Mouse (Mus musculus) ES-E14 (cell line): Measurements from ENCODE around the gene Pgm2. TPM values are rescaled to one million over a fixed set of nuclear protein-coding genes. Genes with fewer than 3 reads are reported as not detected.
A peak's percentile ranks its signal among the peaks of the same experiment; 100 is the strongest.

Source experiments
- DNase-seq: peaks from one replicate; pipeline ENCODE4 v3.0.0-alpha.2; 2013; ENCODE audit warnings: low read depth, low spot score
- H3K27ac ChIP-seq: 2 replicates; pipeline ENCODE4 v1.5.1; 2012; ENCODE audit warnings: low read depth, mild to moderate bottlenecking, low read length, moderate library complexity, mixed read lengths; ENCODE audit not compliant: poor library complexity, insufficient read depth, severe bottlenecking
- H3K36me3 ChIP-seq: 2 replicates; pipeline ENCODE4 v1.6.1; 2012; ENCODE audit warnings: mild to moderate bottlenecking, low read length, moderate library complexity, mixed read lengths; ENCODE audit not compliant: control insufficient read depth, poor library complexity, insufficient read depth, severe bottlenecking
- H3K4me1 ChIP-seq, 2 experiments: fragments of 150-350 bp in 1 of 2; sonication (generic) in 1 of 2; 2 replicates each; pipeline ENCODE4 v1.6.1; 2012; ENCODE audit warnings: low read length in 2 of 2, mild to moderate bottlenecking in 1 of 2, mixed read lengths in 1 of 2; ENCODE audit not compliant: control insufficient read depth in 2 of 2, insufficient read depth in 2 of 2, poor library complexity in 1 of 2
- H3K4me3 ChIP-seq, 2 experiments: fragments of 150-350 bp in 1 of 2; sonication (generic) in 1 of 2; 2 replicates each; pipeline ENCODE4 v1.5.1; 2012; ENCODE audit warnings: low read length in 2 of 2, low read depth in 1 of 2, mild to moderate bottlenecking in 1 of 2, mixed read lengths in 1 of 2; ENCODE audit not compliant: insufficient read depth in 1 of 2, poor library complexity in 1 of 2, severe bottlenecking in 1 of 2
- H3K9ac ChIP-seq: 2 replicates; pipeline ENCODE4 v1.6.1; 2012; ENCODE audit warnings: low read depth, mild to moderate bottlenecking, low read length, mixed read lengths; ENCODE audit not compliant: poor library complexity, insufficient read depth, severe bottlenecking
- H3K9me3 ChIP-seq: fragments of 150-350 bp; sonication (generic); 2 replicates; pipeline ENCODE4 v1.6.1; 2012; ENCODE audit warnings: low read depth, mild to moderate bottlenecking, low read length; ENCODE audit not compliant: control insufficient read depth, insufficient read depth
- CHD2 ChIP-seq: IDR thresholded peaks from 2 replicates; pipeline ENCODE4 v1.6.1; 2014; ENCODE audit warnings: mild to moderate bottlenecking, low read depth, low read length, inconsistent platforms
- HCFC1 ChIP-seq: IDR thresholded peaks from 2 replicates; pipeline ENCODE4 v1.6.1; 2012; ENCODE audit warnings: low read length, inconsistent platforms, borderline replicate concordance; ENCODE audit not compliant: insufficient read depth
- MAFK ChIP-seq: IDR thresholded peaks from 2 replicates; pipeline ENCODE4 v1.6.1; 2014; ENCODE audit warnings: mild to moderate bottlenecking, low read depth, low read length, inconsistent platforms; ENCODE audit not compliant: insufficient read depth
- ZC3H11A ChIP-seq: IDR thresholded peaks from 2 replicates; pipeline ENCODE4 v1.6.1; 2012; ENCODE audit warnings: low read depth, mild to moderate bottlenecking, inconsistent platforms, low read length, borderline replicate concordance
- ZNF384 ChIP-seq: IDR thresholded peaks from 2 replicates; pipeline ENCODE4 v1.6.1; 2012; ENCODE audit warnings: low read depth, low read length, inconsistent platforms
- in situ Hi-C, 2 experiments: fragments of 600-800 bp; cut with MboI; formaldehyde crosslinking; loops; one replicate each; pipeline ENCODE4 v1.15.1; 2025; ENCODE audit warnings: low sequenced_read_pairs in 2 of 2, inconsistent platforms in 1 of 2; ENCODE audit not compliant: unreplicated experiment in 2 of 2
- total RNA-seq: library from RNA; depleted of rRNA; stranded (reverse); fragments of 300-350 nt; gene quantifications from 2 replicates; pipeline ENCODE4 v1.2.3, GENCODE M21; 2012

The Pgm2 gene
- total RNA-seq, 1 experiment = 11.9 TPM

GRCm38 (mm10) chr5:64157926-64158325 lies 65.2 kb downstream of the Pgm2 start:
- Histone ChIP-seq H3K4me3 (no peak overlapping the region), H3K27ac (no peak overlapping the region), H3K4me1 (no peaks in the 10 kb centered on the region), H3K9me3 (no peaks in the 10 kb centered on the region), H3K9ac (no peak overlapping the region), H3K36me3 (no peaks in the 10 kb centered on the region)
- DNase-seq = no peak
- TF ChIP-seq HCFC1 (no peak), MAFK (no peak), ZC3H11A (no peak), ZNF384 (no peak), CHD2 (no peak)
- in situ Hi-C loops = no loop called here

GRCm38 (mm10) chr5:64158501-64158900 lies 65.8 kb downstream of the Pgm2 start:
- H3K4me3 ChIP-seq = no peak overlapping the region
- no peak for TF ChIP-seq ZNF384
- TF ChIP-seq HCFC1 = no peak
- no peak for TF ChIP-seq CHD2
- no peak overlapping the region for H3K9ac ChIP-seq
- no peak overlapping the region for H3K27ac ChIP-seq
- DNase-seq = no peak
- no peaks in the 10 kb centered on the region for H3K36me3 ChIP-seq
- no peaks in the 10 kb centered on the region for H3K4me1 ChIP-seq
- in situ Hi-C loops = no loop called here
- H3K9me3 ChIP-seq = no peaks in the 10 kb centered on the region

- peak overlapping the region; percentile 68 to 77 for H3K4me3 ChIP-seq
- no peak for DNase-seq
- no peak for TF ChIP-seq ZNF384
- no peak for TF ChIP-seq MAFK
- no peak for TF ChIP-seq ZC3H11A
- TF ChIP-seq CHD2 = no peak
- TF ChIP-seq HCFC1 = no peak
- H3K9me3 ChIP-seq = no peaks in the 10 kb centered on the region
- H3K4me1 ChIP-seq = no peaks in the 10 kb centered on the region
- in situ Hi-C loops = no loop called here
- H3K36me3 ChIP-seq = no peaks in the 10 kb centered on the region
- H3K9ac ChIP-seq = peak overlapping the region; percentile 37
- H3K27ac ChIP-seq = no peak overlapping the region
These were observed 66.5 kb downstream of the Pgm2 start for GRCm38 (mm10) chr5:64159065-64159780.

DNA sequence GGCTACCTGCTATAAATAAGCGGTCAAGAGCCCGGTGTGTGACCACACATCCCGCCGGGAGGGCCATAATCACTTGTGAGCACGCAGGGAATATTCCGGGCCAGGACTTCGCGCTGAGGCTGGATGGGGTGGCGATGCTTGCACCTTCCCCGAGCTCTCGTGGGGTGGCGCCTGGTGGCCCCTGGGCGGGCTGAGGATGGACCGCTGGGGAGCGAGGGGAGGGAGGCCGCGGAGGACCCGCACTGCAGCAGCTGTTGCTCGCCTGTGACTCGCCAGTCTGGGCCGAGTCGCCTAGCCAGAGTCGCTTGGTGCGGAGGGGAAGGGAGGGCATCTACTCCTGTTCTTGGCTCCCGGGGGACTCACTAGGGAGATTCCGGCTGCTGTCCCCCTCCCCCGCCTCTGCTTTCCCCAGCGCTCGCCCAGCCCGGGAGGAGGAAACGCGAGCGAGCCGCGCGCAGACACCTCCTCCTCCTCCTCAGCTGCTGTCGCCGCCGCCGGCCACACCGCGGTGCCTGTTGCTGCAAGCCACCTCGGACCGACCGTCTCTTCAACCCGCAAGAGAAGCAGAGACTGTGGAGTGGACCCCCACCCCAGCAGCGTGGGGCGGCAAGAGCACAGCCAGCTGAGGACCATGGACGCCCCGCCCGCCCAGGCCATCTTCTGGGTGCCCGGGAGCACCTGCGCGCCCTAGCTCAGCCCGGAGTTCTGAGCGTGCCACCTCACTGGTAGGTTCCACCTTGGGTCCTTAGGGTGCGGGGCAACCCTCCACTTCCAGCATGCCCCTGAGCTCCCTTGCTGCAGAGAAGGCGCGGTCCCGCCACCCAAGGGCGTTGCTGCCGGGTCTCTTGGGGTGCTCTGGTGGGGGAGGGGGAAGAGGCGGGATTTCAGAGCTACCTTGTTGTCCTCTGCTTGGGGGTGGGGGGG lies 67.3 kb downstream of the Pgm2 start:
- H3K27ac ChIP-seq = no peak overlapping the region
- H3K9me3 ChIP-seq = no peaks in the 10 kb centered on the region
- no peak for TF ChIP-seq MAFK
- TF ChIP-seq HCFC1 = no peak
- TF ChIP-seq CHD2 = no peak
- TF ChIP-seq ZNF384 = no peak
- TF ChIP-seq ZC3H11A = no peak
- no peaks in the 10 kb centered on the region for H3K36me3 ChIP-seq
- H3K4me3 ChIP-seq = peak overlapping the region; percentile 68 to 77
- H3K9ac ChIP-seq = peak overlapping the region; percentile 37
- in situ Hi-C loops = no loop called here
- no peak for DNase-seq
- no peaks in the 10 kb centered on the region for H3K4me1 ChIP-seq
